Mouse (Mus musculus): ENCODE measurements at regions not wholly inside any gene's neighbourhood (a gene's known extent, or its start where the extent isn't known, plus 50 kb on each side); places are given as distances from the start of the nearest gene placed in this dataset. TPM values are rescaled to one million over a fixed set of nuclear protein-coding genes. Genes with fewer than 3 reads are reported as not detected.
A peak's percentile ranks its signal among the peaks of the same experiment; 100 is the strongest.
"Not testable (repeated sequence)": the region's sequence is repeated elsewhere in the genome, so short reads cannot be mapped to it uniquely, and the experiment has no call there.

DNA sequence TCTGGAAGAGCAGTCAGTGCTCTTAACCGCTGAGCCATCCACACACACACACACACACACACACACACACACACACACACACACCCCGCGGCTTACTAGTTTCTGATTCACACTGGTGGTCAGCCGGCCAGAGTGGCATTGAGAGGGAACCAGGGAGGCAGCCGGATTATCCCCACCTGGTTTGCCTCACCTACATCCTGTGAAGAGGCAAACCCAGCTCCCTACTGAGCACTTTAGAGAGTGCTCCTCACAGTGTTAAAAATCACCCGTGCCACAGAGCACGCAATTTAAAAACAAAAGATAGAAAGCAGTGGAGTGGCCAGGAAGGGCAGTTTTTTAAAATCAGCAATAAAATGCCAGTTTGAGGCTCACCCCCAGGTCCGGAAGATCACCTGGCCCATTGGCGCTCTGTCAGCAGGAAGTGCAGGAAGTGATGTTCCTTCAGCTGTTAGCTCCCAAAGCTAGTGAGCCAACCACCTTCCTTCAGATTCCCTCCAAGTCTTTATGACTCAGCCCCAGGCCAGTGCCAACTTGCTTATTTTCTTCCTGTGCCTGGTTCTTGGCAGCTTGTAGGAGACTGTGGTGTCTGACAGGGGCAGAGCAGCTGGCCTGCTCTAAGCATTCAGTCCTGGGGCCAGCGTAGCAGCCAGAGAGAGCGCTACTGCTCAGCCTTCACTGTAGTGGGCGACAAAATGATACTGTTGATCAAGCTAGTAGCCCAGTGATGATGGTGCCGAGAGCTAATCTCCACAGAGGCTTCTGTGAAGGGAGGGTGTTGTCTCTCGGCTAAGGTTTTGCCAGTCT, 57.9 kb upstream of the Max start:
- no peaks in the 10 kb centered on the region for H3K27me3 ChIP-seq (replicated peaks; ENCODE audit: insufficient read depth, low read length)
- 39% methylated on average over 14 of the region's 14 CpGs for WGBS
- peak; percentile 76 for ATAC-seq
- H3K9ac ChIP-seq (replicated peaks; ENCODE audit: low read depth), result no peak overlapping the region
- TF ChIP-seq CTCF (IDR thresholded peaks at IDR 0.05), result peak; percentile 9; the same call in 1 of the 2 replicates
- no peak for TF ChIP-seq EP300 (IDR thresholded peaks at IDR 0.05)
- H3K4me1 ChIP-seq (ENCODE audit: insufficient read depth, low read depth, low read length), result no peaks in the 10 kb centered on the region
- no peak overlapping the region for H3K27ac ChIP-seq (ENCODE audit: low read length)
- no peaks in the 10 kb centered on the region for H3K9me3 ChIP-seq (ENCODE audit: low read length)
- DNase-seq (ENCODE audit: low spot score), result peak; percentile 66
- H3K4me3 ChIP-seq (ENCODE audit: low read depth, low read length), result no peak overlapping the region
- no peaks in the 10 kb centered on the region for H3K36me3 ChIP-seq (ENCODE audit: insufficient read depth, low read length)
- H3K4me2 ChIP-seq (replicated peaks; ENCODE audit: low read depth, low read length), result no peak overlapping the region

DNA sequence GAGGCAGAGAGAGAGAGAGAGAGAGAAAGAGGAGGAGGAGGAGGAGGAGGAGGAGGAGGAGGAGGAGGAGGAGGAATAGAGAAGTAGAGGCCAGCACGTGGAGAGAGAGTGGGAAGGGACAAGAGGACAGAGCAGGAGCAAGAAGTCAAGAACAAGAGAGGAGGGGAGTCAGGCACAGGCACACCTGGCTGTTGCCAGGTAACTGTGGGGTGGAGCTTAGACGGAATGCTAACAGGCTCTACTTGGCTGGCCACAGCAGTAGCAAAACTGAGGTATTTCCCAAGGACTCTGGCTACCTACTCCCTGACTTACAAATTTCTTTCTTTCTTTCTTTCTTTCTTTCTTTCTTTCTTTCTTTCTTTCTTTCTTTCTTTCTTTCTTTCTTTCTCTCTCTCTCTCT, 57.1 kb upstream of the Max start:
- H3K36me3 ChIP-seq (ENCODE audit: insufficient read depth, low read length); H3K9ac ChIP-seq (replicated peaks; ENCODE audit: low read depth); H3K4me3 ChIP-seq (ENCODE audit: low read depth, low read length); H3K4me2 ChIP-seq (replicated peaks; ENCODE audit: low read depth, low read length); H3K27me3 ChIP-seq (replicated peaks; ENCODE audit: insufficient read depth, low read length); H3K27ac ChIP-seq (ENCODE audit: low read length); H3K9me3 ChIP-seq (ENCODE audit: low read length); H3K4me1 ChIP-seq (ENCODE audit: insufficient read depth, low read depth, low read length): not testable (repeated sequence)
- DNase-seq (ENCODE audit: low spot score) (peak; percentile 73), ATAC-seq (peak; percentile 76)
- WGBS, result 19% methylated on average over 2 of the region's 2 CpGs

DNA sequence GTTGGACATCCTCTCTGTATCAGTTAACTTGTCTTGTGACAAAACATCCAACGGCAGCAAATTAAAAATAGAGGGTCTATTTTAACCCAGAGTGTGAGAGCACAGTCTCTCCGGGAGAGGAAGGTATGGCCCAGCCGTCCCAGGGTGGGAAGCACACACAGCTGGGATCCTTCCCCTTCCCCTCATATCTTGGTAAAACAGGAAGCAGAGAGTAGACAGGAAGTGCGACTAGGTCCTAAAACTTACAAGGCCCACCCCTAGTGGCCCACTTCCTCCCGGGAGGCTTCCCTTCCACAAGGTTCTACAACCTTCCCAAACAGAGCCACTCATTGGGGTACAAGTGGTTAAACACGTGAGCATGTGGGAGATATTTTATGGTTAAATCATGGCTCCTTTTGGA, 56.4 kb upstream of the Max start:
- Histone ChIP-seq H3K9me3 (ENCODE audit: low read length) (no peaks in the 10 kb centered on the region), H3K27ac (ENCODE audit: low read length) (no peak overlapping the region), H3K36me3 (ENCODE audit: insufficient read depth, low read length) (no peaks in the 10 kb centered on the region), H3K4me3 (ENCODE audit: low read depth, low read length) (no peak overlapping the region), H3K4me1 (ENCODE audit: insufficient read depth, low read depth, low read length) (no peaks in the 10 kb centered on the region), H3K27me3 (replicated peaks; ENCODE audit: insufficient read depth, low read length) (no peaks in the 10 kb centered on the region), H3K9ac (replicated peaks; ENCODE audit: low read depth) (no peak overlapping the region), H3K4me2 (replicated peaks; ENCODE audit: low read depth, low read length) (no peak overlapping the region)
- TF ChIP-seq EP300 (IDR thresholded peaks at IDR 0.05) (no peak), CTCF (IDR thresholded peaks at IDR 0.05) (no peak)
- DNase-seq (ENCODE audit: low spot score) (no peak), ATAC-seq (no peak)
- WGBS, result 56% methylated on average over 6 of the region's 6 CpGs

DNA sequence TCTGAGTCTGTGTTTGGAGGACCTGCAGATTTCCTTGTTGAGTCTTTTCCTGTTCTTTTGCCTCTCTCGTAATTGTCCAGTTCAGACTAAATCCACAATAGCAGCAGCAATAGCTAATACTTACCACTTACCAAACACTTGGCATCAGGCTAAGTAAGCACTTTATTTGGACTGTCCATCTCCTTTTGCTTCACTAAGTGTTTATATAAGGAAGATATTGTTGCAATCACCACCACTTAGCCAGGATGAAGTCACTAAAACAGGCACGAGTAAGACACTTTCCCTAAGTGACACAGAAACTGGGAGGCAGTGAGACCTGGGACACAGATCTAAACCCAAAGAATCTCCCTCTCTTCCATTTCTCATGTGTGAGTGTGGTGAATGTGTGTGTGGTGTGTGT, 52.9 kb upstream of the Max start:
- 33% methylated on average over 2 of the region's 2 CpGs for WGBS
- H3K27me3 ChIP-seq (replicated peaks; ENCODE audit: insufficient read depth, low read length), result no peaks in the 10 kb centered on the region
- DNase-seq (ENCODE audit: low spot score) (peak; percentile 86), ATAC-seq (peak; percentile 83)
- H3K4me2 ChIP-seq (replicated peaks; ENCODE audit: low read depth, low read length), result no peak overlapping the region
- H3K9me3 ChIP-seq (ENCODE audit: low read length), result no peaks in the 10 kb centered on the region
- no peak overlapping the region for H3K9ac ChIP-seq (replicated peaks; ENCODE audit: low read depth)
- H3K27ac ChIP-seq (ENCODE audit: low read length), result no peak overlapping the region
- no peaks in the 10 kb centered on the region for H3K36me3 ChIP-seq (ENCODE audit: insufficient read depth, low read length)
- H3K4me1 ChIP-seq (ENCODE audit: insufficient read depth, low read depth, low read length), result no peaks in the 10 kb centered on the region
- TF ChIP-seq EP300 (IDR thresholded peaks at IDR 0.05), result peak; percentile 89
- no peak for TF ChIP-seq CTCF (IDR thresholded peaks at IDR 0.05)
- H3K4me3 ChIP-seq (ENCODE audit: low read depth, low read length), result no peak overlapping the region

Small RNA genes lying in the stretch of these regions (microRNA-seq; reads per million reads assigned to microRNA genes)
- not detected for gene Gm22696
